Mouse (Mus musculus): ENCODE measurements around the gene Stk38.
A peak's percentile ranks its signal among the peaks of the same experiment; 100 is the strongest.

DNA sequence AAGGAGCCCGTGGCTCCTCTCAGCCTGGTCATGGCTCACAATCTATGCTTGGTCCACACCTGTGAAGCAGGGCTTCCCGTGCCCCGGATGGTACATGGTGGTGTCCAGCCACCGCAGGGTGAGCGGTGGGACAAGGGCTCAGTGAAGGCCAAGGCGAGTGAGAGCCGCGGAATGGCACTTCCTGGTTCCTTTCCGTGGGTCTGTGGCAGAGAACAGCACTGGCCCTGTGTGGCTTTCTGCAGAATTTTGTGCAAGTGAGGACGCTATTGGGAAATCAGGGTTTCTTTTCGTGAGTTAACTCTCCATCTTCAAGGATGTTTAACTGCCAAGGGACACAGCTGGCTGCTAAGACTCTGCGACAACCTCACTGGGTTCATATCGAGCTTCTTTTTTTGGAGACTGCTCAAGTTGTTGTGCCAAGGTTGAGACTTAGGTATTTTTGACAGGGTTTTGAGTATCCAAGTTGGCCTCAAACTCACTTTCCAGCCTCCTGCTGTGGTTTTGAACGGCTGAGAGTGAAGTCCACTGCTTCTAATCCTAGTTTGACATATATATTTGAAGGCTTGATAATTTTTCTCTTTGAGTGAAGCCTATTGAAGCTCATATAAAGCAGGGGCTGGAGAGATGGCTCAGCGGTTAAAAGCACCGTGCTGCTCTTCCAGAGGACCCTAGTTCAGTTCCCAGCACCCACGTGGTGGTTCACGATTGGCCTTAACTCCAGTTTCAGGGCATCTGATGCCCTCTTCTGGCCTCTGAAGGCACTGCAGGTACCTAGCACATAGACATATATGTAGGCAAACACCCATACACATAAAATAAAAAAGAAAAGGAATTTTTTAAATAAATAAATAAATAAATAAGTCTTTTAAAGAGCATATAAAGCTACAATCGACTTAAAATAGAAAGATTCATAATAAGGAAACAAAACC is 60.5 kb downstream of the Stk38 start:
- TF ChIP-seq ELF1 (IDR thresholded peaks at IDR 0.05; ENCODE audit: low read depth, low read length) (no peak), CTCF (conservative IDR thresholded peaks at IDR 0.05 in 1 of 2, IDR thresholded peaks at IDR 0.05 in 1 of 2; ENCODE audit: low read depth in 2 of 2, low read length in 2 of 2) (peak in 1 of 2 experiments; percentile 16; a peak in 1 of 4 replicates), TBP (conservative IDR thresholded peaks at IDR 0.05; ENCODE audit: low read depth, low read length) (no peak), ZC3H11A (IDR thresholded peaks at IDR 0.05; ENCODE audit: low read depth, low read length) (no peak), POLR2A (IDR thresholded peaks at IDR 0.05; ENCODE audit: low read depth, low read length) (no peak), GABPA (IDR thresholded peaks at IDR 0.05; ENCODE audit: insufficient replicate concordance, low read depth, low read length) (no peak), E2F4 (IDR thresholded peaks at IDR 0.05; ENCODE audit: insufficient replicate concordance, low read depth, low read length) (no peak), USF2 (conservative IDR thresholded peaks at IDR 0.05; ENCODE audit: low read depth, low read length) (no peak), EP300 (IDR thresholded peaks at IDR 0.05; ENCODE audit: low read length) (no peak), HCFC1 (IDR thresholded peaks at IDR 0.05; ENCODE audit: low read depth, low read length) (no peak)

Measured in CH12.LX (cell line).